Mouse (Mus musculus): ENCODE measurements around the gene Cwc25. TPM values are rescaled to one million over a fixed set of nuclear protein-coding genes. Genes with fewer than 3 reads are reported as not detected.

Cwc25 gene
- polyA plus RNA-seq, 2 experiments, result 3.5 to 5.7 TPM

DNA sequence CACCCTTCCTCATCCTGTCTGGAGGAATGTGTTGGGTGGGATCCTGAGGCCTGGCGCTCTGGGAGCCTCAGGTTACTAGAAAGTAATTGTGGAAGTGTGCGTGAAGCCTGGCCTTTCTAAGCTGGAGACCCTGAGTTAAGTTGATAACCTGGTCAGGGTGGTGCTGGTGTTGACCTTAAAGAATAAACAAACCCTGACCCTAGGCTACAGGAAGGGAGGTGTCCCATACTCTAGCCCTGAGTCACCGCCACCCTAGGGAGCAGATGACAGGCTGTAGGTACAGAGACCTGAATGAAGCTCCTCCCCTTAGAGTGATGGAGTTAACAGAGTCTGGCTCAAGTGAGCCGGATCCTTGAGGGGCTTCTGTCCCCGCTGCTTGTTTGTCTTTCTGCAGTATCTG is 37.5 kb upstream of the Cwc25 start:
- no peak for TF ChIP-seq CTCF (IDR thresholded peaks at IDR 0.05; ENCODE audit: low read depth)
- no peak for TF ChIP-seq EP300 (IDR thresholded peaks at IDR 0.05; ENCODE audit: low read depth)
- Histone ChIP-seq H3K27ac (no peak overlapping the region), H3K9me3 (ENCODE audit: control insufficient read depth, low read length) (no peaks in the 10 kb centered on the region), H3K9ac (replicated peaks) (no peak overlapping the region), H3K36me3 (replicated peaks; ENCODE audit: control insufficient read depth, insufficient read depth, low read depth) (no peaks in the 10 kb centered on the region), H3K27me3 (ENCODE audit: control insufficient read depth, insufficient read depth, low read length) (no peaks in the 10 kb centered on the region), H3K4me1 (replicated peaks; ENCODE audit: control insufficient read depth in 2 of 2, insufficient read depth in 2 of 2, low read length in 1 of 2) (peaks cover 2 to 42% of the 10 kb centered on the region in 2 experiments; a peak in 3 of 4 replicates), H3K4me2 (ENCODE audit: low read depth) (peak overlapping the region; percentile 6; the same call in 1 of the 2 replicates), H3K4me3 (ENCODE audit: insufficient read depth in 1 of 2, low read depth in 2 of 2, low read length in 2 of 2) (no peak overlapping the region)
- ATAC-seq (ENCODE audit: insufficient read depth) (no peak), DNase-seq (ENCODE audit: low read depth in 3 of 3, low spot score in 3 of 3) (no peak)
- 59% methylated on average over 5 of the region's 5 CpGs for WGBS (ENCODE audit: insufficient replicate concordance)

GRCm38 (mm10) chr11:97802495-97802894 is 36.1 kb upstream of the Cwc25 start:
- Histone ChIP-seq H3K36me3 (replicated peaks; ENCODE audit: control insufficient read depth, insufficient read depth, low read depth) (no peaks in the 10 kb centered on the region), H3K4me1 (replicated peaks; ENCODE audit: control insufficient read depth in 2 of 2, insufficient read depth in 2 of 2, low read length in 1 of 2) (peaks cover 2 to 40% of the 10 kb centered on the region in 2 experiments; a peak in 3 of 4 replicates), H3K4me2 (ENCODE audit: low read depth) (peak overlapping the region; percentile 81; the same call in 1 of the 2 replicates), H3K27ac (no peak overlapping the region), H3K27me3 (ENCODE audit: control insufficient read depth, insufficient read depth, low read length) (no peaks in the 10 kb centered on the region; the same call in 1 of the 2 replicates), H3K4me3 (ENCODE audit: insufficient read depth in 1 of 2, low read depth in 2 of 2, low read length in 2 of 2) (no peak overlapping the region), H3K9me3 (ENCODE audit: control insufficient read depth, low read length) (no peaks in the 10 kb centered on the region), H3K9ac (replicated peaks) (no peak overlapping the region)
- TF ChIP-seq EP300 (IDR thresholded peaks at IDR 0.05; ENCODE audit: low read depth) (no peak), CTCF (IDR thresholded peaks at IDR 0.05; ENCODE audit: low read depth) (no peak)
- ATAC-seq (ENCODE audit: insufficient read depth) (no peak), DNase-seq (ENCODE audit: low read depth in 3 of 3, low spot score in 3 of 3) (no peak)
- 48% methylated on average over 5 of the region's 6 CpGs for WGBS (ENCODE audit: insufficient replicate concordance)

GRCm38 (mm10) chr11:97802194-97802470 is 35.8 kb upstream of the Cwc25 start:
- H3K4me2 ChIP-seq (ENCODE audit: low read depth), result peak overlapping the region; percentile 81
- H3K9me3 ChIP-seq (ENCODE audit: control insufficient read depth, low read length), result no peaks in the 10 kb centered on the region
- WGBS (ENCODE audit: insufficient replicate concordance), result 15% methylated on average over 1 of the region's 1 CpGs
- H3K4me1 ChIP-seq (replicated peaks; ENCODE audit: control insufficient read depth in 2 of 2, insufficient read depth in 2 of 2, low read length in 1 of 2), result peaks cover 2 to 37% of the 10 kb centered on the region in 2 experiments; a peak in 3 of 4 replicates
- ATAC-seq (ENCODE audit: insufficient read depth) (no peak), DNase-seq (ENCODE audit: low read depth in 3 of 3, low spot score in 3 of 3) (no peak)
- no peak overlapping the region for H3K27ac ChIP-seq
- no peak for TF ChIP-seq CTCF (IDR thresholded peaks at IDR 0.05; ENCODE audit: low read depth)
- TF ChIP-seq EP300 (IDR thresholded peaks at IDR 0.05; ENCODE audit: low read depth), result no peak
- no peak overlapping the region for H3K9ac ChIP-seq (replicated peaks)
- no peak overlapping the region for H3K4me3 ChIP-seq (ENCODE audit: insufficient read depth in 1 of 2, low read depth in 2 of 2, low read length in 2 of 2)
- H3K36me3 ChIP-seq (replicated peaks; ENCODE audit: control insufficient read depth, insufficient read depth, low read depth), result no peaks in the 10 kb centered on the region
- H3K27me3 ChIP-seq (ENCODE audit: control insufficient read depth, insufficient read depth, low read length), result no peaks in the 10 kb centered on the region; the same call in 1 of the 2 replicates

DNA sequence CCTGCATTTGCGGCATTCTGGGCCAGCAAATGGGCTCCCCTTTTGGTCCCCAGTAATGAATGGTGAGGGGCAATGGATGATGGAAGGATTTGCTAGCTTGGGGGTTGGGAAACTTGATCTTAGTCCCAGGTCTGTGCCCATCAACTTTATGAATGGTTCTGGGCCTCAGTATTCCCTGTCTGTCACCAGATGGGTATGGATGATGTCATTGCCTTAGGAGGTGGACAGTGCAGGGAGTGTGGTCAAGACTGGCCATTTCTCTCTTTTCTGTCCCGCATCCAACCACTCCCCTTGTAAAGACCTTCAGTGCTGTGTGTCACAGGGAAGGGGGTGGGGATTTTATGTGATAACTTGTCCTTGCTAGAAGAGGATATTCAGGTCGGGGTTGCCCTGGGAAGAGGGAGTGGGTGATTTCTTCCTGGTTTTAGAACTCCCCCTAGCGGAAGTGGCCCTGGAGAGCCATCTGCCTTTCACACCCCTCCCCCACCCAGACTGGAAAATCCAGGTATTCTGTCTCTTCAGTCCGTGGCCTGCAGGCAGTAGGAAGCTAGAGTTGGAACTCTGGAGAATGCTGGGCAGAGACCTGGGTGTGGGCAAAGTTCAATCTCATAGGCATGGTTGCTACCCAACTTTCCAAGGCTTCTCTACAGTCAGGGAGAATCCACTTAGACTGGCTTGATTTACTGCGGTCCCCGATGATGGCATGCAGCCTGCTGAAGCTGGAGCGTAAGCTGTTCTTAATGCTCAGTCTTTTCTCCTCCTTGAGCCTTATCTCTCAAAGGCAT is 35.2 kb upstream of the Cwc25 start:
- no peaks in the 10 kb centered on the region for H3K9me3 ChIP-seq (ENCODE audit: control insufficient read depth, low read length)
- 33% methylated on average over 8 of the region's 8 CpGs for WGBS (ENCODE audit: insufficient replicate concordance)
- no peak for DNase-seq (ENCODE audit: low read depth in 3 of 3, low spot score in 3 of 3)
- no peak for ATAC-seq (ENCODE audit: insufficient read depth)
- H3K4me3 ChIP-seq (ENCODE audit: insufficient read depth in 1 of 2, low read depth in 2 of 2, low read length in 2 of 2), result peak overlapping the region; percentile 65 to 72
- peaks cover 2 to 37% of the 10 kb centered on the region in 2 experiments; a peak in 3 of 4 replicates for H3K4me1 ChIP-seq (replicated peaks; ENCODE audit: control insufficient read depth in 2 of 2, insufficient read depth in 2 of 2, low read length in 1 of 2)
- H3K27me3 ChIP-seq (ENCODE audit: control insufficient read depth, insufficient read depth, low read length), result no peaks in the 10 kb centered on the region; the same call in 1 of the 2 replicates
- H3K27ac ChIP-seq, result no peak overlapping the region
- TF ChIP-seq CTCF (IDR thresholded peaks at IDR 0.05; ENCODE audit: low read depth), result peak; percentile 61
- TF ChIP-seq EP300 (IDR thresholded peaks at IDR 0.05; ENCODE audit: low read depth), result no peak
- H3K9ac ChIP-seq (replicated peaks), result no peak overlapping the region
- H3K4me2 ChIP-seq (ENCODE audit: low read depth), result peak overlapping the region; percentile 81
- no peaks in the 10 kb centered on the region for H3K36me3 ChIP-seq (replicated peaks; ENCODE audit: control insufficient read depth, insufficient read depth, low read depth)

- DNase-seq (ENCODE audit: low read depth in 3 of 3, low spot score in 3 of 3) (no peak), ATAC-seq (ENCODE audit: insufficient read depth) (no peak)
- 12% methylated on average over 17 of the region's 17 CpGs for WGBS (ENCODE audit: insufficient replicate concordance)
- TF ChIP-seq CTCF (IDR thresholded peaks at IDR 0.05; ENCODE audit: low read depth), result no peak
- no peak for TF ChIP-seq EP300 (IDR thresholded peaks at IDR 0.05; ENCODE audit: low read depth)
- peak overlapping the region; percentile 65 to 72 for H3K4me3 ChIP-seq (ENCODE audit: insufficient read depth in 1 of 2, low read depth in 2 of 2, low read length in 2 of 2)
- peak overlapping the region; percentile 58 for H3K9ac ChIP-seq (replicated peaks)
- H3K9me3 ChIP-seq (ENCODE audit: control insufficient read depth, low read length), result no peaks in the 10 kb centered on the region
- H3K36me3 ChIP-seq (replicated peaks; ENCODE audit: control insufficient read depth, insufficient read depth, low read depth), result no peaks in the 10 kb centered on the region
- no peaks in the 10 kb centered on the region; the same call in 1 of the 2 replicates for H3K27me3 ChIP-seq (ENCODE audit: control insufficient read depth, insufficient read depth, low read length)
- H3K4me1 ChIP-seq (replicated peaks; ENCODE audit: control insufficient read depth in 2 of 2, insufficient read depth in 2 of 2, low read length in 1 of 2), result peaks cover 2 to 37% of the 10 kb centered on the region in 2 experiments; a peak in 3 of 4 replicates
- H3K27ac ChIP-seq, result no peak overlapping the region
- H3K4me2 ChIP-seq (ENCODE audit: low read depth), result peak overlapping the region; percentile 81
These were observed 34.5 kb upstream of the Cwc25 start for GRCm38 (mm10) chr11:97800691-97801408.

All from liver, embryonic 14.5 days (tissue).